Mouse (Mus musculus): ENCODE measurements around the gene Scaper.

Scaper gene

GRCm38 (mm10) chr9:55937664-55938617 is at the start of gene Scaper:
TSS of gene Scaper (minus strand) at chr9:55938119.
- DNase-seq (ENCODE audit: low spot score in 2 of 2): peak; percentile 81 to 89

- DNase-seq (ENCODE audit: low spot score in 2 of 2): peak in 1 of 2 experiments; percentile 10
Observed at GRCm38 (mm10) chr9:55946819-55947218, 8.9 kb upstream of the Scaper start.

- DNase-seq (ENCODE audit: low spot score in 2 of 2): no peak
Observed at GRCm38 (mm10) chr9:55941356-55941755, 3.4 kb upstream of the Scaper start.

- no peak for DNase-seq (ENCODE audit: low spot score in 2 of 2)
Observed at GRCm38 (mm10) chr9:55938618-55938985, 683 bp upstream of the Scaper start.

- DNase-seq (ENCODE audit: low spot score in 2 of 2): no peak
Observed at GRCm38 (mm10) chr9:55937224-55937663, 675 bp downstream of the Scaper start.

GRCm38 (mm10) chr9:55932482-55932881 is 5.4 kb downstream of the Scaper start:
- DNase-seq (ENCODE audit: low spot score in 2 of 2): no peak

GRCm38 (mm10) chr9:55918579-55918978 is 19.3 kb downstream of the Scaper start:
- no peak for DNase-seq (ENCODE audit: low spot score in 2 of 2)

GRCm38 (mm10) chr9:55916751-55917150 is 21.2 kb downstream of the Scaper start:
- DNase-seq (ENCODE audit: low spot score in 2 of 2): no peak

GRCm38 (mm10) chr9:55911481-55911880 is 26.4 kb downstream of the Scaper start:
- DNase-seq (ENCODE audit: low spot score in 2 of 2): no peak

GRCm38 (mm10) chr9:55902964-55903363 is 35.0 kb downstream of the Scaper start:
- no peak for DNase-seq (ENCODE audit: low spot score in 2 of 2)

GRCm38 (mm10) chr9:55901588-55901987 is 36.3 kb downstream of the Scaper start:
- DNase-seq (ENCODE audit: low spot score in 2 of 2): no peak

- DNase-seq (ENCODE audit: low spot score in 2 of 2): no peak
Observed at GRCm38 (mm10) chr9:55900531-55900930, 37.4 kb downstream of the Scaper start.

- DNase-seq (ENCODE audit: low spot score in 2 of 2): no peak
Observed at GRCm38 (mm10) chr9:55878066-55878465, 59.9 kb downstream of the Scaper start.

- no peak for DNase-seq (ENCODE audit: low spot score in 2 of 2)
Observed at GRCm38 (mm10) chr9:55789442-55789841, 148.5 kb downstream of the Scaper start.

GRCm38 (mm10) chr9:55712016-55712415 is 225.9 kb downstream of the Scaper start:
- DNase-seq (ENCODE audit: low spot score in 2 of 2): no peak

- no peak for DNase-seq (ENCODE audit: low spot score in 2 of 2)
Observed at GRCm38 (mm10) chr9:55710553-55710952, 227.4 kb downstream of the Scaper start.

GRCm38 (mm10) chr9:55706603-55707002 is 231.3 kb downstream of the Scaper start:
- DNase-seq (ENCODE audit: low spot score in 2 of 2): no peak

GRCm38 (mm10) chr9:55695307-55695706 is 242.6 kb downstream of the Scaper start:
- DNase-seq (ENCODE audit: low spot score in 2 of 2): no peak

GRCm38 (mm10) chr9:55677099-55677498 is 260.8 kb downstream of the Scaper start:
- DNase-seq (ENCODE audit: low spot score in 2 of 2): no peak

GRCm38 (mm10) chr9:55646444-55646843 is 291.5 kb downstream of the Scaper start:
- DNase-seq (ENCODE audit: low spot score in 2 of 2): no peak

GRCm38 (mm10) chr9:55626990-55627389 is 310.9 kb downstream of the Scaper start:
- no peak for DNase-seq (ENCODE audit: low spot score in 2 of 2)

GRCm38 (mm10) chr9:55614711-55615110 is 323.2 kb downstream of the Scaper start:
- no peak for DNase-seq (ENCODE audit: low spot score in 2 of 2)

- peak in 1 of 2 experiments; percentile 12 for DNase-seq (ENCODE audit: low spot score in 2 of 2)
Observed at GRCm38 (mm10) chr9:55609751-55610150, 328.2 kb downstream of the Scaper start.
